Mouse (Mus musculus) intestine, postnatal 0 days (tissue): Measurements from ENCODE around the gene Slc33a1. TPM values are rescaled to one million over a fixed set of nuclear protein-coding genes. Genes with fewer than 3 reads are reported as not detected.
A peak's percentile ranks its signal among the peaks of the same experiment; 100 is the strongest.

Experiments used
- ATAC-seq: fragments of 200-750 bp; cut with Nextera tagmentation; 2 replicates; pipeline ENCODE4 v1.8.0; 2017; ENCODE audit warnings: mild to moderate bottlenecking, moderate TSS enrichment, moderate library complexity
- H3K27ac ChIP-seq: fragments of 300-500 bp; sonication (generic); 2 replicates; pipeline ENCODE4 v1.5.1; 2014; ENCODE audit warnings: mild to moderate bottlenecking, low read depth, low read length, moderate library complexity
- H3K27me3 ChIP-seq: fragments of 300-500 bp; sonication (generic); replicated peaks from 2 replicates; pipeline ENCODE4 v1.6.1; 2014; ENCODE audit warnings: low read length, mixed read lengths; ENCODE audit not compliant: control insufficient read depth, insufficient read depth
- H3K36me3 ChIP-seq: fragments of 300-500 bp; sonication (generic); 2 replicates; pipeline ENCODE4 v1.6.1; 2014; ENCODE audit warnings: mild to moderate bottlenecking, moderate library complexity; ENCODE audit not compliant: control insufficient read depth, insufficient read depth
- H3K4me1 ChIP-seq: fragments of 300-500 bp; sonication (generic); replicated peaks from 2 replicates; pipeline ENCODE4 v1.6.1; 2014; ENCODE audit warnings: antibody characterized with exemption, low read length, mixed read lengths; ENCODE audit not compliant: control insufficient read depth, insufficient read depth
- H3K4me2 ChIP-seq: fragments of 300-500 bp; sonication (generic); replicated peaks from 2 replicates; pipeline ENCODE4 v1.6.1; 2014; ENCODE audit warnings: low read depth, mild to moderate bottlenecking, moderate library complexity
- H3K4me3 ChIP-seq: fragments of 300-500 bp; sonication (generic); 2 replicates; pipeline ENCODE4 v1.5.1; 2014; ENCODE audit warnings: low read depth, low read length
- H3K9ac ChIP-seq: fragments of 300-500 bp; sonication (generic); 2 replicates; pipeline ENCODE4 v1.6.1; 2014; ENCODE audit warnings: mild to moderate bottlenecking, low read depth, low read length
- H3K9me3 ChIP-seq: fragments of 300-500 bp; sonication (generic); 2 replicates; pipeline ENCODE4 v1.6.1; 2016; ENCODE audit warnings: mixed run types; ENCODE audit not compliant: control insufficient read depth
- CTCF ChIP-seq: sonication (generic); IDR thresholded peaks from 2 replicates; pipeline ENCODE4 v1.5.1; 2016; ENCODE audit warnings: low read depth, mild to moderate bottlenecking, control low read depth, antibody characterized with exemption, moderate library complexity
- WGBS: fragments of 180-500 bp; shearing (Covaris S2); extraction: QIAGEN DNeasy Blood & Tissue Kit; methylation state at CpG from one replicate; pipeline ENCODE4 v1.1.7; 2014; 5-methylcytosine and 5-hydroxymethylcytosine counted together
- polyA plus RNA-seq: library from polyadenylated mRNA; unstranded; fragments of >200 nt; fragmentation: Nextera tagmentation; extraction: Ambion mirVana; gene quantifications from 2 replicates; pipeline ENCODE4 v1.2.1, GENCODE M21; 2015

Slc33a1 gene
- polyA plus RNA-seq, 1 experiment from 2014 or later = 22.4 TPM

DNA sequence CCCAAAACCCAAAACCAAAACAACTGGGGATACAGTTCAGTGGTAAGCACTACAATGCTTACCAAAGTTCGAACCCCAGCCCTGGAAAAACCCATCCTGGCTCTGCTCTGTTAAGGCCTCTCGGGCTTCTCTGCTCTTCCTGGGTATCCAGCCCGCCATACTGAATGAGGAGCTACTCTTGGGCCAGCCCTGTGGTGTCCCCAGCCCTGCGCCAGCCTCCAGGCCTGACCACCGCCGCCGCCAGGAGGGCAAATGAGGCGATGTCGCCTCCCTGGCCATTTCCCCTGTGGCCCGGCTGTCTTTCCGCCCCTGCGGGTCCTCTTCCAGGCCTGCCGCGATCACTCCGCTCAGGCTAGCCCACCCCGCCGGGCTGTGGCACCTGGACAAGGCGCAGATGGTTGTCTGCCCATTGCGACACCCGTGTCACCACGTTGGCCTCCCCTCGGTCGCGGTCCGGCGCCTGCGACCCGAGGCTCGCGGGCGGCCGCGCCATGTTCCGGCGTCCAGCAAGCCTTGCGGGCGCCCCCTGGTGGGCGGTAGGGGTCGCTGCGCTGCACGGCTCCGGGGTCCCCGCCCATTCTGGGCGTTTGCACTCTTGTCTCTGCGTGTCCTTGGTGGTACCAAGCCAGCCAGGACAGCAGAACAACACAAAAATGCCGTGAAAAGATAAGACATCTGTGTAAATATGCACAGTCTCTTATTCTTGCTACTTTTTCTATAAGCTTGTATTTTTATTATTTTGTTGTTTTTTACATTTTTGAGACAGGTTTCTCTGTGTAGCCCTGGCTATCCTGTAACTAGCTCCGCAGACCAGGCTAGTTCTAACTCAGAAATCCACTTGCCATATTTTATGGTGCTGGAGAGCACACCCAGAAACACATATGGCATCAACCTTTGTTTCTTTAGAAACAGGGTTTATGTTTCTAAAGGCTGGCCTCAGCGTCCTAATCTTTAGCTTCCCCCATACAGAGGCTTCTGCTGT, 35.4 kb downstream of the Slc33a1 start, which contains the start of gene E130311K13Rik:
E130311K13Rik (minus strand) TSS at position 595 of the 982 bp plus-strand sequence.
- 5% methylated on average over 48 of the region's 48 CpGs for WGBS
- H3K36me3 ChIP-seq = no peaks in the 10 kb centered on the region
- peak within 1 kb of the TSS; percentile 77 for H3K9ac ChIP-seq
- peak; percentile 95 for ATAC-seq
- peak; percentile 98 for TF ChIP-seq CTCF
- H3K4me2 ChIP-seq = peak within 1 kb of the TSS; percentile 81
- H3K4me1 ChIP-seq = no peaks in the 10 kb centered on the region
- peak within 1 kb of the TSS; percentile 66 for H3K27ac ChIP-seq
- no peaks in the 10 kb centered on the region for H3K9me3 ChIP-seq
- peak within 1 kb of the TSS; percentile 73 for H3K4me3 ChIP-seq
- no peaks in the 10 kb centered on the region for H3K27me3 ChIP-seq

DNA sequence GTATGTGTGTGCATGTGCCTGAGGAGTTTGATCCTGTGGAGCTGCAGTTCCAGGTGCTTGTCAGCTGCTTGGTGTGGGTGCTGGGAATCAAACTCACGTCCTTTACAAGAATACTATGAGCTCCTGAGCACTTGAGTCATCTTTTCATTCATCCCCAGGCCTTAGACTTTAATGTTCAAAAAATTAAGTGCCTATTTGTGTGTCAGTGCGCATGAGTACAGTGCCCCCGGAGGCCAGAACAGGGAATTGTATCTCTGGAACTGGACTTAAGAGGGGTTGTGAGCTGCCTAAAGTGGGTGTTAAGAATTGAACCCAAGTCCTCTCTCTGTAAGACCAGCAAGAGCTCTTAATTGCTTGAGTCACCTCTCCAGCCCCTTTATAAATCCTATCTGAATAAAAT, 44.9 kb downstream of the Slc33a1 start:
- Histone ChIP-seq H3K4me2 (no peak overlapping the region), H3K4me3 (no peak overlapping the region), H3K4me1 (no peaks in the 10 kb centered on the region), H3K9me3 (no peaks in the 10 kb centered on the region), H3K27ac (no peak overlapping the region), H3K27me3 (no peaks in the 10 kb centered on the region), H3K36me3 (peaks cover 10% of the 10 kb centered on the region; the same call in 1 of the 2 replicates), H3K9ac (no peak overlapping the region)
- ATAC-seq = no peak
- 79% methylated on average over 3 of the region's 3 CpGs for WGBS
- TF ChIP-seq CTCF = peak; percentile 73

DNA sequence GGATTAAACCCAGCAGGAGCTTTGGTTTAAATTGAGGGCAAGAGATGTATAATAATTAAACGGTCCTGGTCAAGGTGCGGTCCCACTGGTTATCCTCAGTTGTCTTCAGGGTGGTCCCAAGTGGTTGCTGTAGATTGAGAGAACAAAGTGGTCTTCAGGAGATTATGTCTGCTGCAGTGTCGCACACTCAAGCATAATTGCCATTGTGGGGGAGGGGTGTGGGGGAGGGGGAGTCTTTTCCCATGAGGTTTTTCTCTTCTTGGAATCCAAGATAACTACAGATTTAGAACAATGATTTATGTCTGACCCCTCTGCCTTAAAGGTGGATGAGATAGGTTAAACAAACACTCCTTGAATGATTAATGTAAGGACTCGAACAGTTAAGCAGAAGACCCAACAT, 54.3 kb downstream of the Slc33a1 start:
- no peak for TF ChIP-seq CTCF
- peaks cover 6% of the 10 kb centered on the region; the same call in 1 of the 2 replicates for H3K36me3 ChIP-seq
- H3K4me3 ChIP-seq = no peak overlapping the region
- no peak overlapping the region for H3K4me2 ChIP-seq
- no peak overlapping the region for H3K27ac ChIP-seq
- 57% methylated on average over 4 of the region's 4 CpGs for WGBS
- no peaks in the 10 kb centered on the region for H3K27me3 ChIP-seq
- no peaks in the 10 kb centered on the region for H3K9me3 ChIP-seq
- ATAC-seq = no peak
- no peaks in the 10 kb centered on the region for H3K4me1 ChIP-seq
- no peak overlapping the region for H3K9ac ChIP-seq

DNA sequence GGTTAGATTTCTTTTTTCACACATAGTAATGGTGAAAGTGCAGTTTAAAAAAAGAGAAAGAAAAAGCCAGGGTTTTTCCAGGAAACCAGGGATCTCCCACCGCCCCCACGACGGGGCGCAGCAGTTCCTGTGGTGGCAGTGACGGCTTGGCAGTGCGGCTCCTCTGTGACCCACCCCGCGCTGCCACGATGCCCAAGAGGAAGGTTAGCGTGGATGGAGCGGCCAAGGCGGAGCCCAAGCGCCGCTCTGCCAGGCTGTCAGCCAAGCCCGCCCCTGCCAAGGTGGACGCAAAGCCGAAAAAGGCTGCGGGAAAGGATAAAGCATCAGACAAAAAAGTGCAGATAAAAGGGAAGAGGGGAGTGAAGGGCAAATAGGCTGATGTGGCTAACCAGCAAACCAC, 59.3 kb downstream of the Slc33a1 start:
- Histone ChIP-seq H3K36me3 (no peaks in the 10 kb centered on the region), H3K27ac (no peak overlapping the region), H3K27me3 (no peaks in the 10 kb centered on the region), H3K9me3 (no peaks in the 10 kb centered on the region), H3K4me3 (peak overlapping the region; percentile 29), H3K4me1 (no peaks in the 10 kb centered on the region), H3K9ac (no peak overlapping the region), H3K4me2 (peak overlapping the region; percentile 66)
- 10% methylated on average over 18 of the region's 18 CpGs for WGBS
- ATAC-seq = no peak
- no peak for TF ChIP-seq CTCF

DNA sequence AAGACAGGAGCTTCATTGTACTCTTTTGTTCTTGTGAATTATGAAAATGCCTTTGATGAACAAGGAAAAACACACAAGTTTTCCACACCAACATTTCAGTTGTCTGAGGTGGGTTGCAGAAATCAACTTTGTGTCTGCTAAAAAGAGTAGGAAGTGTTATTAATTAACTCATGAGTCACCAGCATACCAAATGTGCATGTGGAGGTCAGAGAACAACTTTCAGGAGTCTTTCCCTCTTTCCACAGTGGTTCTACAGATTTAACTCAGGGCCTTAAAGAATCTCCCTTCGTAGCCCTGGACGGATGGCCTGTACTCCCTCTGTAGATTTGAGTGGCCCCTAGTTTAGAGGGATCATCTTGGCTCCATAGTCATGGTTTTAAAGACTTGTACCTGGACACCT, 60.4 kb downstream of the Slc33a1 start:
- no peaks in the 10 kb centered on the region for H3K27me3 ChIP-seq
- H3K36me3 ChIP-seq = no peaks in the 10 kb centered on the region
- no peak overlapping the region for H3K9ac ChIP-seq
- no peak for ATAC-seq
- H3K9me3 ChIP-seq = no peaks in the 10 kb centered on the region
- WGBS = 58% methylated on average over 2 of the region's 2 CpGs
- no peaks in the 10 kb centered on the region for H3K4me1 ChIP-seq
- no peak overlapping the region for H3K4me3 ChIP-seq
- H3K27ac ChIP-seq = no peak overlapping the region
- no peak for TF ChIP-seq CTCF
- no peak overlapping the region for H3K4me2 ChIP-seq

DNA sequence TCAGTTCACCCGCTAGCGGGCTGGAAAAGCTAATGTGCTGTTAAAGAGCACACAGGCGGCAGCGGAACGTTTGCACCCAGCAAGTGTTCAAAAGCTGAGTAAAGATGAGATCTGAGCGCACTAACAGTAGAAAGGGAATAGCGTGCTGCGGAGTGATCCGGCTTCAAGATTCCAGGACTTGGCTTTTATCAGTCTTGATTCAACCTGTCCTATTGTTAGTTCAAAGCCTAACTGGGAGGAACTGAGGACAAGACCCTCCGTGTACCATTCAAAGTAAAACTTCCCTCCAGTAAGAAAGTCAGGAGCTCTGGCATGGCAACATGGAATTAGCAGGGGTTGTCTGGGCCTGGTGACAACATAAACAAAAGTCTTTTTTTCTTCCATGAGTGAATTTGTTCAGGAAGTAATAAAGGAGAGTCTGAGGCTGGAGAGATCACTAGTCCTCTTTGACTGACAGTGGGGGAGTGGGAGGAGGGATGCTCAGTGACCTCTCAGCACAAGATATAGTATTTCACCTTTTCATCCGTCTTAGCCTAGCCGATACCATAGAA, 64.5 kb downstream of the Slc33a1 start:
- Histone ChIP-seq H3K27ac (no peak overlapping the region), H3K4me1 (no peaks in the 10 kb centered on the region), H3K4me2 (peak overlapping the region; percentile 100), H3K9ac (no peak overlapping the region), H3K36me3 (no peaks in the 10 kb centered on the region), H3K9me3 (no peaks in the 10 kb centered on the region), H3K27me3 (no peaks in the 10 kb centered on the region), H3K4me3 (peak overlapping the region; percentile 67)
- 13% methylated on average over 12 of the region's 12 CpGs for WGBS
- ATAC-seq = no peak
- TF ChIP-seq CTCF = no peak
